Mouse (Mus musculus): ENCODE results near the gene Adh7. TPM values are rescaled to one million over a fixed set of nuclear protein-coding genes. Genes with fewer than 3 reads are reported as not detected.

Gene Adh7
- polyA plus RNA-seq, 1 experiment from 2014 or later = 0.27 TPM

DNA sequence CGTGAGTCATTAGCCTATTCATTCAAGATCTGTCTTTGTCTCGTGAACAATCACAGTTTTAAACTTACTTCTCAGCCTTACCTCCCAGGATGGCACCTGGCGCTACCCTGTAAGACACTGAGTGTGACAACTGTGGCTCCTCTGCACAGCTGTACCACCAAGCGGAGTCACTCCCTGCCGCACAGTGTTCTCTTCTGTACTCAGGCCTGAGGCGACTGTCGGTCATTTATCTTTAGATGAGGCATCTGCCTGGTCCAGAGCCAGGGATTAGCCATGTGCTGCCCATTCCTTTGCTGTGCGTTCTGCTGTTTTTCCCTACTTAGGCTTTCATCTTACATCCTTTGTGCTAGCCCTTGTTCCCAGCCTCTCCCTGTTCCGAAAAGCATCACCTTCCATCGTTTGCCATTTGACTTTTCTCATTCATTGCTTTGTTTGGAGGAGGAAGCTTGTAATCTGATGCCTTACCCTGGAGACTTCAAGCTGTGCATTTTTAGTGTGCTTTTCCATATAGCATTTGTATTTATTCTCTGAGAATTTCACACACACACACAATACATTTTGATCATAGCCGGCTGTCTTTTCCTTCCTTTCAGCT, 2.1 kb upstream of the Adh7 start:
- no peaks in the 10 kb centered on the region for H3K27me3 ChIP-seq (ENCODE audit: control insufficient read depth, insufficient read depth, low read depth, low read length)
- H3K4me2 ChIP-seq (ENCODE audit: low read depth, low read length) = no peak overlapping the region
- no peak overlapping the region for H3K27ac ChIP-seq (ENCODE audit: low read length)
- H3K9me3 ChIP-seq (replicated peaks; ENCODE audit: control insufficient read depth, low read length) = no peaks in the 10 kb centered on the region
- H3K4me3 ChIP-seq (ENCODE audit: low read depth, low read length) = no peak overlapping the region
- H3K36me3 ChIP-seq (ENCODE audit: control insufficient read depth, insufficient read depth) = no peaks in the 10 kb centered on the region
- WGBS (ENCODE audit: insufficient replicate concordance) = 65% methylated on average over 11 of the region's 11 CpGs
- ATAC-seq (ENCODE audit: low read depth) = no peak
- H3K9ac ChIP-seq (ENCODE audit: low read depth, low read length) = no peak overlapping the region
- H3K4me1 ChIP-seq (ENCODE audit: control insufficient read depth, low read depth, low read length) = no peaks in the 10 kb centered on the region

GRCm38 (mm10) chr3:138216091-138216490, 1.5 kb upstream of the Adh7 start:
- H3K36me3 ChIP-seq (ENCODE audit: control insufficient read depth, insufficient read depth) = no peaks in the 10 kb centered on the region
- no peak for ATAC-seq (ENCODE audit: low read depth)
- H3K27me3 ChIP-seq (ENCODE audit: control insufficient read depth, insufficient read depth, low read depth, low read length) = no peaks in the 10 kb centered on the region
- H3K27ac ChIP-seq (ENCODE audit: low read length) = no peak overlapping the region
- no peak overlapping the region for H3K4me2 ChIP-seq (ENCODE audit: low read depth, low read length)
- H3K4me3 ChIP-seq (ENCODE audit: low read depth, low read length) = no peak overlapping the region
- H3K9ac ChIP-seq (ENCODE audit: low read depth, low read length) = no peak overlapping the region
- no peaks in the 10 kb centered on the region for H3K9me3 ChIP-seq (replicated peaks; ENCODE audit: control insufficient read depth, low read length)
- 74% methylated on average over 8 of the region's 8 CpGs for WGBS (ENCODE audit: insufficient replicate concordance)
- no peaks in the 10 kb centered on the region for H3K4me1 ChIP-seq (ENCODE audit: control insufficient read depth, low read depth, low read length)

DNA sequence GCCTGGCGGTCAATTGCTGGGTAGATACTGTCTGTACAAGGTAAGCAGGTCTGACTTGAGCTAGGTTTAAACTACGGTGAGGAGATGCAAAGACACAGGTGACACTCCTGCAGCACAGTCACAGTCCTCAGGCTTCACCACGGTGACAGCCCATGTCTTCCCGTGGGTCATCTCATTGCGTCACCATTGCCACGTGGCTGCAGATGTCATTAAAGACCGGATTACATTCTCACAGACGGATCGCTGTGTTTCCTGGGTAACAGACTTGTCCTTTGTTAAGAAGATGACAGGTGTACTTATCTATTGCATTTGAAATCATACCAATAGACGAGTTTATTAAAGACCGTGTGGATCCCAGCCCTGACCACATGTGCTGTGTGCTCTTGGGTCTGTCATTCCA, 3.6 kb downstream of the Adh7 start:
- ATAC-seq (ENCODE audit: low read depth) = no peak
- H3K9me3 ChIP-seq (replicated peaks; ENCODE audit: control insufficient read depth, low read length) = no peaks in the 10 kb centered on the region
- H3K27ac ChIP-seq (ENCODE audit: low read length) = no peak overlapping the region
- no peaks in the 10 kb centered on the region for H3K27me3 ChIP-seq (ENCODE audit: control insufficient read depth, insufficient read depth, low read depth, low read length)
- H3K36me3 ChIP-seq (ENCODE audit: control insufficient read depth, insufficient read depth) = no peaks in the 10 kb centered on the region
- no peaks in the 10 kb centered on the region for H3K4me1 ChIP-seq (ENCODE audit: control insufficient read depth, low read depth, low read length)
- no peak overlapping the region for H3K4me3 ChIP-seq (ENCODE audit: low read depth, low read length)
- H3K9ac ChIP-seq (ENCODE audit: low read depth, low read length) = no peak overlapping the region
- no peak overlapping the region for H3K4me2 ChIP-seq (ENCODE audit: low read depth, low read length)
- 72% methylated on average over 11 of the region's 11 CpGs for WGBS (ENCODE audit: insufficient replicate concordance)

GRCm38 (mm10) chr3:138222511-138222910, 5.0 kb downstream of the Adh7 start:
- Histone ChIP-seq H3K9me3 (replicated peaks; ENCODE audit: control insufficient read depth, low read length) (no peaks in the 10 kb centered on the region), H3K4me2 (ENCODE audit: low read depth, low read length) (no peak overlapping the region), H3K4me3 (ENCODE audit: low read depth, low read length) (no peak overlapping the region), H3K36me3 (ENCODE audit: control insufficient read depth, insufficient read depth) (no peaks in the 10 kb centered on the region), H3K27ac (ENCODE audit: low read length) (no peak overlapping the region), H3K9ac (ENCODE audit: low read depth, low read length) (no peak overlapping the region), H3K27me3 (ENCODE audit: control insufficient read depth, insufficient read depth, low read depth, low read length) (no peaks in the 10 kb centered on the region), H3K4me1 (ENCODE audit: control insufficient read depth, low read depth, low read length) (no peaks in the 10 kb centered on the region)
- 42% methylated on average over 4 of the region's 4 CpGs for WGBS (ENCODE audit: insufficient replicate concordance)
- no peak for ATAC-seq (ENCODE audit: low read depth)

DNA sequence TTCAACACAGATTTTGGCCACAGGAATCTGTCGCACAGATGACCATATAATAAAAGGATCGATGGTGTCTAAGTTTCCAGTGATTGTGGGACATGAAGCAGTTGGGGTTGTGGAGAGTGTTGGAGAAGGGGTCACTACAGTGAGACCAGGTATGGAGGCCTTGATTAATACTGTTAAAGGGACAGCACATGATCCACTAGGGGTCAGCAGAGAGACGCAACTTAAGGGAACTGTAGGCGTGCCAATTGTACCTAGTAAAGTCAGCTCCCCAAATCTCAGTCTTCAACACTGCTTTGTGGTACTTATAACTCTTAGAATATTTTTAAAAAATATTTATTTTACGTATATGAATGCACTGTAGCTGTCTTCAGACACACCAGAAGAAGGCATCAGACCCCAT, 5.4 kb downstream of the Adh7 start:
- ATAC-seq (ENCODE audit: low read depth) = peak; percentile 51; the same call in 1 of the 2 replicates
- no peak overlapping the region for H3K27ac ChIP-seq (ENCODE audit: low read length)

DNA sequence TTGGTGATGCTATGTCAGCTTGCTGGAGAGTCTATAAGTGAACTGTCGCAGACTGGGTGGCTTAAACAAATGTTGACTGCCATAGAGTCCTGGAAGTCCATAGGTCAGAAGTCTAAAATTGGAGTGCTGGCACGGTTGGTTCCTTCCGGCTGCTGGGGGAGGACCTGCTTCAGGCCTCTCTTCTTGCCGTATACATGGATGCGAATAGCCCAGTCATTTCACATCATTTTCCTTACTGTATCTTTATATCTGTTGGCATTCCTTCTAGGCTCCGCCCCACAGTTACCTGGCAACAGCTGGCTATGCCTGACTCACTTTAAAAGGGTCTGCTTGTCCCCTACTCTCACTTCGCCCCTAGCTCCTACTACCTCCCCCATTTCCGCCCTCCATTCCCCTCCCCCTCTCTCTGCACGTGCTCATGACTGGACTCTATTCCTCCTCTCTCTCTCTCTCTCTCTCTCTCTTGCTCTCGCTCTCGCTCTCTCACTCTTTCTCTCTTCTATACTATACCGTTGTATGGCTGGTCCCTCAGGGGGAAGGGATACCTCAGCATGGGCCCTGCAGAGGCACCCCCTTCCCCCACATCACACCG, 6.9 kb downstream of the Adh7 start:
- peak; percentile 59 for ATAC-seq (ENCODE audit: low read depth)
- WGBS (ENCODE audit: insufficient replicate concordance) = 71% methylated on average over 13 of the region's 13 CpGs
- H3K4me1 ChIP-seq (ENCODE audit: control insufficient read depth, low read depth, low read length) = no peaks in the 10 kb centered on the region
- H3K4me2 ChIP-seq (ENCODE audit: low read depth, low read length) = no peak overlapping the region
- H3K4me3 ChIP-seq (ENCODE audit: low read depth, low read length) = no peak overlapping the region
- H3K9me3 ChIP-seq (replicated peaks; ENCODE audit: control insufficient read depth, low read length) = no peaks in the 10 kb centered on the region
- H3K9ac ChIP-seq (ENCODE audit: low read depth, low read length) = no peak overlapping the region
- no peaks in the 10 kb centered on the region for H3K27me3 ChIP-seq (ENCODE audit: control insufficient read depth, insufficient read depth, low read depth, low read length)
- no peaks in the 10 kb centered on the region for H3K36me3 ChIP-seq (ENCODE audit: control insufficient read depth, insufficient read depth)
- no peak overlapping the region for H3K27ac ChIP-seq (ENCODE audit: low read length)

More for the DNA sequence above, 5.4 kb downstream of the Adh7 start:
- H3K4me3 ChIP-seq (ENCODE audit: low read depth, low read length) = no peak overlapping the region
- H3K4me2 ChIP-seq (ENCODE audit: low read depth, low read length) = no peak overlapping the region
- WGBS (ENCODE audit: insufficient replicate concordance) = 35% methylated on average over 5 of the region's 5 CpGs
- H3K36me3 ChIP-seq (ENCODE audit: control insufficient read depth, insufficient read depth) = no peaks in the 10 kb centered on the region
- no peaks in the 10 kb centered on the region for H3K9me3 ChIP-seq (replicated peaks; ENCODE audit: control insufficient read depth, low read length)
- no peaks in the 10 kb centered on the region for H3K4me1 ChIP-seq (ENCODE audit: control insufficient read depth, low read depth, low read length)
- no peak overlapping the region for H3K9ac ChIP-seq (ENCODE audit: low read depth, low read length)
- H3K27me3 ChIP-seq (ENCODE audit: control insufficient read depth, insufficient read depth, low read depth, low read length) = no peaks in the 10 kb centered on the region

- Histone ChIP-seq H3K4me1 (ENCODE audit: control insufficient read depth, low read depth, low read length) (no peaks in the 10 kb centered on the region), H3K36me3 (ENCODE audit: control insufficient read depth, insufficient read depth) (no peaks in the 10 kb centered on the region), H3K27ac (ENCODE audit: low read length) (no peak overlapping the region), H3K9ac (ENCODE audit: low read depth, low read length) (no peak overlapping the region), H3K4me2 (ENCODE audit: low read depth, low read length) (no peak overlapping the region), H3K4me3 (ENCODE audit: low read depth, low read length) (no peak overlapping the region), H3K27me3 (ENCODE audit: control insufficient read depth, insufficient read depth, low read depth, low read length) (no peaks in the 10 kb centered on the region), H3K9me3 (replicated peaks; ENCODE audit: control insufficient read depth, low read length) (no peaks in the 10 kb centered on the region)
- whole genome bisulfite sequencing (ENCODE audit: insufficient replicate concordance) = 59% methylated on average over 7 of the region's 7 CpGs
- ATAC-seq (ENCODE audit: low read depth) = no peak
Observed at GRCm38 (mm10) chr3:138225331-138225730, 7.8 kb downstream of the Adh7 start.

DNA sequence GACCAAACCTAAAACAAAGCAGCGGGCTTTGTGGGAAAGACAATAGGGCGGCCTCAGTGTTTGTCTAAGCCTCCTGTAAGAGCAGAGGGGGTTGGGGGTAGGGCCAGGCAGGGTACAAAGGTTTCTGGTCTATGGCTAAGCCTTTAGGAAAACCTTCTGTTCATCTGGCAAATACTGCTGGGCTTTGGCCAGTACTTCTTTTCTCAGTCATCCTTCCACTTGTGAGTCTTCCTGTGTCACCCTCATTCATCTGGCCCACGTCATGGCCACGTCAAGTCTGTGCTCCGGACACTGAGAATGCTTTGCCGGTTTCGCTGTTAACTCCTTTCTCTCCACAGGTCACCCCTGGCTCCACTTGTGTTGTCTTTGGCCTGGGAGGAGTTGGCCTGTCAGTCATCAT, 8.3 kb downstream of the Adh7 start:
- H3K36me3 ChIP-seq (ENCODE audit: control insufficient read depth, insufficient read depth) = no peaks in the 10 kb centered on the region
- H3K4me1 ChIP-seq (ENCODE audit: control insufficient read depth, low read depth, low read length) = no peaks in the 10 kb centered on the region
- H3K27me3 ChIP-seq (ENCODE audit: control insufficient read depth, insufficient read depth, low read depth, low read length) = no peaks in the 10 kb centered on the region
- H3K4me3 ChIP-seq (ENCODE audit: low read depth, low read length) = no peak overlapping the region
- H3K27ac ChIP-seq (ENCODE audit: low read length) = 0 out of 2 replicates have a peak overlapping the region, but pooled peaks have one; percentile 18
- no peak overlapping the region for H3K9ac ChIP-seq (ENCODE audit: low read depth, low read length)
- H3K9me3 ChIP-seq (replicated peaks; ENCODE audit: control insufficient read depth, low read length) = no peaks in the 10 kb centered on the region
- H3K4me2 ChIP-seq (ENCODE audit: low read depth, low read length) = no peak overlapping the region
- WGBS (ENCODE audit: insufficient replicate concordance) = 64% methylated on average over 7 of the region's 7 CpGs
- ATAC-seq (ENCODE audit: low read depth) = no peak

DNA sequence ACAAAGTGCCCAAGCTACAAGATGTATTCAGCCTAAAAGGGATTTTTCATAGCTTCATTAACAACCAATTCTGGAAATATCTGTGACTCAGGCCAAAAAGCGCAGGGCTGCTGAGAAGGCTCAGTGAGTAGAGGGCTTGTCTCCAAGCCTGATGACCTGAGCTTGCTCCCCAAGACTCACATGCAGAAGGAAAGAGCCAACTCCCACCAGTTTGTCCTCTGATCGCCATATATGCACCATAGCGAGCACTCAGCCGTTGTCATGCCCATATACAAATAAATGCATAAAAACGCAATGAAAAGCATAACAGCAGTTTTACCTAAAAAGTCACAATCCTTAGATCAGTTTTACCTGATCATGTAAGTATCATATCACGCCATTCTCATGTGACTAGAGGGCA, 8.9 kb downstream of the Adh7 start:
- no peak overlapping the region for H3K27ac ChIP-seq (ENCODE audit: low read length)
- no peak overlapping the region for H3K4me2 ChIP-seq (ENCODE audit: low read depth, low read length)
- H3K36me3 ChIP-seq (ENCODE audit: control insufficient read depth, insufficient read depth) = no peaks in the 10 kb centered on the region
- no peak overlapping the region for H3K9ac ChIP-seq (ENCODE audit: low read depth, low read length)
- no peaks in the 10 kb centered on the region for H3K4me1 ChIP-seq (ENCODE audit: control insufficient read depth, low read depth, low read length)
- 69% methylated on average over 6 of the region's 6 CpGs for WGBS (ENCODE audit: insufficient replicate concordance)
- H3K4me3 ChIP-seq (ENCODE audit: low read depth, low read length) = no peak overlapping the region
- H3K27me3 ChIP-seq (ENCODE audit: control insufficient read depth, insufficient read depth, low read depth, low read length) = no peaks in the 10 kb centered on the region
- H3K9me3 ChIP-seq (replicated peaks; ENCODE audit: control insufficient read depth, low read length) = no peaks in the 10 kb centered on the region
- no peak for ATAC-seq (ENCODE audit: low read depth)

Measured in liver, embryonic 16.5 days (tissue).